Mouse (Mus musculus): Measurements from ENCODE around the gene Rps10. TPM values are rescaled to one million over a fixed set of nuclear protein-coding genes. Genes with fewer than 3 reads are reported as not detected.
A peak's percentile ranks its signal among the peaks of the same experiment; 100 is the strongest.
"Not testable (repeated sequence)": the region's sequence is repeated elsewhere in the genome, so short reads cannot be mapped to it uniquely, and the experiment has no call there.

The Rps10 gene
- total RNA-seq, 2 experiments from 2014 or later, result 400 to 411 TPM

GRCm38 (mm10) chr17:27644572-27644971 lies 8.1 kb upstream of the Rps10 start:
- DNase-seq (ENCODE audit: low spot score), result no peak

GRCm38 (mm10) chr17:27643756-27644155 lies 7.3 kb upstream of the Rps10 start:
- DNase-seq (ENCODE audit: low spot score), result no peak

- no peak for DNase-seq (ENCODE audit: low spot score)
These were observed 6.6 kb upstream of the Rps10 start for GRCm38 (mm10) chr17:27643101-27643500.

- no peak for DNase-seq (ENCODE audit: low spot score)
These were observed 6.1 kb upstream of the Rps10 start for GRCm38 (mm10) chr17:27642491-27643062.

- DNase-seq (ENCODE audit: low spot score), result not testable (repeated sequence)
These were observed 3.4 kb upstream of the Rps10 start for GRCm38 (mm10) chr17:27639851-27640250.

GRCm38 (mm10) chr17:27638921-27639332 lies 2.5 kb upstream of the Rps10 start:
- DNase-seq (ENCODE audit: low spot score), result no peak

GRCm38 (mm10) chr17:27637333-27637732 lies 864 bp upstream of the Rps10 start:
- no peak for DNase-seq (ENCODE audit: low spot score)

GRCm38 (mm10) chr17:27635575-27635903 lies 930 bp downstream of the Rps10 start:
- not testable (repeated sequence) for DNase-seq (ENCODE audit: low spot score)

- DNase-seq (ENCODE audit: low spot score), result peak; percentile 88
These were observed 1.4 kb downstream of the Rps10 start, which contains the start of gene RPS10-NUDT3 for GRCm38 (mm10) chr17:27634871-27635574. TSS of gene RPS10-NUDT3 (minus strand) at chr17:27635222.

GRCm38 (mm10) chr17:27629249-27630020 lies 7.0 kb downstream of the Rps10 start:
- DNase-seq (ENCODE audit: low spot score), result peak; percentile 83

- no peak for DNase-seq (ENCODE audit: low spot score)
These were observed 8.1 kb downstream of the Rps10 start for GRCm38 (mm10) chr17:27628376-27628775.

- DNase-seq (ENCODE audit: low spot score), result no peak
These were observed 9.0 kb downstream of the Rps10 start for GRCm38 (mm10) chr17:27627451-27627850.

- DNase-seq (ENCODE audit: low spot score), result no peak
These were observed 9.8 kb downstream of the Rps10 start for GRCm38 (mm10) chr17:27626681-27627080.

GRCm38 (mm10) chr17:27625455-27626251 lies 10.8 kb downstream of the Rps10 start:
- no peak for DNase-seq (ENCODE audit: low spot score)

GRCm38 (mm10) chr17:27623360-27624326 lies 12.8 kb downstream of the Rps10 start, which contains the start of gene Nudt3:
TSS of gene Nudt3 (minus strand) at chr17:27623495.
- DNase-seq (ENCODE audit: low spot score), result peak; percentile 87

- DNase-seq (ENCODE audit: low spot score), result peak; percentile 28
These were observed 13.7 kb downstream of the Rps10 start for GRCm38 (mm10) chr17:27622611-27623359.

- DNase-seq (ENCODE audit: low spot score), result peak; percentile 29
These were observed 14.6 kb downstream of the Rps10 start for GRCm38 (mm10) chr17:27621705-27622531.

GRCm38 (mm10) chr17:27621161-27621560 lies 15.3 kb downstream of the Rps10 start:
- DNase-seq (ENCODE audit: low spot score), result no peak

- peak; percentile 66 for DNase-seq (ENCODE audit: low spot score)
These were observed 21.1 kb downstream of the Rps10 start for GRCm38 (mm10) chr17:27615388-27615787.

All from gastrocnemius, adult 18-20 months (tissue).